Mouse (Mus musculus) adrenal gland, postnatal 36 days (tissue): ENCODE data around the gene Rae1. TPM values are rescaled to one million over a fixed set of nuclear protein-coding genes. Genes with fewer than 3 reads are reported as not detected.

ENCODE experiments used
- DNase-seq, 2 experiments: peaks; one replicate each; pipeline ENCODE4 v3.0.0; 2021; ENCODE audit warnings: mixed read lengths in 1 of 2
- long read RNA-seq, 2 experiments: library from polyadenylated mRNA; stranded (forward); transcript quantifications; one replicate each; pipeline ENCODE4 v2.0.0; 2021; ENCODE audit warnings: borderline sequencing depth in 2 of 2
- total RNA-seq, 2 experiments: library from RNA; stranded (reverse); gene quantifications; 2 replicates each; pipeline ENCODE4 v1.2.3; 2021

Gene Rae1
- 10 to 100 TPM; 64.8 to 66.1 TPM for total RNA-seq
- long read RNA-seq, experiment 1, transcript Rae1-201 (12 exons, 1,742 nt), result major isoform, 94 of 124 reads
- long read RNA-seq, experiment 1, partial matches to known transcripts, result 8 of 124 reads
- long read RNA-seq, experiment 1, other reads (novel, unspliced or antisense), result 22 of 124 reads
- long read RNA-seq, experiment 2, transcript Rae1-201 (12 exons, 1,742 nt), result major isoform, 31 of 43 reads
- long read RNA-seq, experiment 2, partial matches to known transcripts, result 4 of 43 reads
- long read RNA-seq, experiment 2, other reads (novel, unspliced or antisense), result 8 of 43 reads

GRCm38 (mm10) chr2:172999630-173000284 lies at the start of gene Rae1:
TSS of gene Rae1 (plus strand) at chr2:173000117.
- DNase-seq, result peak; percentile 99 to 100

GRCm38 (mm10) chr2:172950119-172950676 lies 49.7 kb upstream of the Rae1 start:
- no peak for DNase-seq

GRCm38 (mm10) chr2:172950722-172951121 lies 49.2 kb upstream of the Rae1 start:
- no peak for DNase-seq

- no peak for DNase-seq
Observed at GRCm38 (mm10) chr2:172951976-172952375, 47.9 kb upstream of the Rae1 start.

- no peak for DNase-seq
Observed at GRCm38 (mm10) chr2:172958579-172958978, 41.3 kb upstream of the Rae1 start.

GRCm38 (mm10) chr2:172959006-172959768 lies 40.7 kb upstream of the Rae1 start:
- DNase-seq, result no peak

GRCm38 (mm10) chr2:172960350-172960749 lies 39.6 kb upstream of the Rae1 start:
- DNase-seq, result no peak

- no peak for DNase-seq
Observed at GRCm38 (mm10) chr2:172961211-172961610, 38.7 kb upstream of the Rae1 start.

GRCm38 (mm10) chr2:172965249-172965648 lies 34.7 kb upstream of the Rae1 start:
- DNase-seq, result no peak

GRCm38 (mm10) chr2:172966480-172966879 lies 33.4 kb upstream of the Rae1 start:
- DNase-seq, result no peak

GRCm38 (mm10) chr2:172971865-172972264 lies 28.1 kb upstream of the Rae1 start:
- DNase-seq, result no peak

- no peak for DNase-seq
Observed at GRCm38 (mm10) chr2:172973806-172974565, 25.9 kb upstream of the Rae1 start.

GRCm38 (mm10) chr2:172974701-172975100 lies 25.2 kb upstream of the Rae1 start:
- no peak for DNase-seq

GRCm38 (mm10) chr2:172975159-172975558 lies 24.8 kb upstream of the Rae1 start:
- no peak for DNase-seq

GRCm38 (mm10) chr2:172976661-172977238 lies 23.2 kb upstream of the Rae1 start:
- no peak for DNase-seq

GRCm38 (mm10) chr2:172977409-172978130 lies 22.3 kb upstream of the Rae1 start, which contains the start of gene Spo11:
TSS of gene Spo11 (plus strand) at chr2:172977700.
- DNase-seq, result no peak

GRCm38 (mm10) chr2:172978131-172978633 lies 21.7 kb upstream of the Rae1 start:
- no peak for DNase-seq

GRCm38 (mm10) chr2:172979666-172980345 lies 20.1 kb upstream of the Rae1 start:
- no peak for DNase-seq

- DNase-seq, result no peak
Observed at GRCm38 (mm10) chr2:172982776-172983561, 16.9 kb upstream of the Rae1 start.
